Mouse (Mus musculus) cerebral cortex, adult 2 months (tissue): ENCODE results near the gene Cacng7.

Source experiments
- WGBS: fragments of 180-500 bp; shearing (Covaris S2); methylation state at CpG from one replicate; pipeline ENCODE4 v1.1.7; 2018; 5-methylcytosine and 5-hydroxymethylcytosine counted together

Cacng7 gene

GRCm38 (mm10) chr7:3332619-3333521 lies at the start of gene Cacng7:
Gene Cacng7, plus strand, starts transcription at chr7:3332955.
- 2% methylated on average over 63 of the region's 65 CpGs for WGBS

- WGBS, result 93% methylated on average over 11 of the region's 11 CpGs
Observed at GRCm38 (mm10) chr7:3283081-3283875, 49.5 kb upstream of the Cacng7 start.

GRCm38 (mm10) chr7:3284604-3285003 lies 48.2 kb upstream of the Cacng7 start:
- 88% methylated on average over 10 of the region's 10 CpGs for WGBS

- 94% methylated on average over 5 of the region's 5 CpGs for WGBS
Observed at GRCm38 (mm10) chr7:3286036-3286435, 46.7 kb upstream of the Cacng7 start.

- WGBS, result 45% methylated on average over 7 of the region's 7 CpGs
Observed at GRCm38 (mm10) chr7:3287186-3287585, 45.6 kb upstream of the Cacng7 start.

GRCm38 (mm10) chr7:3288976-3289970 lies 43.5 kb upstream of the Cacng7 start, which contains the start of the genes Myadm and Prkcg:
Gene Myadm, plus strand, starts transcription at chr7:3289080.
Gene Prkcg, plus strand, starts transcription at chr7:3289179.
- 4% methylated on average over 30 of the region's 30 CpGs for WGBS

- WGBS, result 5% methylated on average over 18 of the region's 18 CpGs
Observed at GRCm38 (mm10) chr7:3290257-3291033, 42.3 kb upstream of the Cacng7 start.

GRCm38 (mm10) chr7:3291197-3291596 lies 41.6 kb upstream of the Cacng7 start:
- 65% methylated on average over 6 of the region's 6 CpGs for WGBS

- 80% methylated on average over 3 of the region's 3 CpGs for WGBS
Observed at GRCm38 (mm10) chr7:3291764-3292163, 41.0 kb upstream of the Cacng7 start.

GRCm38 (mm10) chr7:3292271-3292670 lies 40.5 kb upstream of the Cacng7 start:
- 69% methylated on average over 12 of the region's 12 CpGs for WGBS

GRCm38 (mm10) chr7:3292791-3293190 lies 40.0 kb upstream of the Cacng7 start:
- 15% methylated on average over 14 of the region's 14 CpGs for WGBS

- WGBS, result 98% methylated on average over 1 of the region's 1 CpGs
Observed at GRCm38 (mm10) chr7:3294794-3295193, 38.0 kb upstream of the Cacng7 start.

- whole genome bisulfite sequencing, result 80% methylated on average over 5 of the region's 5 CpGs
Observed at GRCm38 (mm10) chr7:3295321-3296110, 37.2 kb upstream of the Cacng7 start.

- 94% methylated on average over 16 of the region's 16 CpGs for WGBS
Observed at GRCm38 (mm10) chr7:3296711-3297110, 36.0 kb upstream of the Cacng7 start.

- 38% methylated on average over 7 of the region's 7 CpGs for WGBS
Observed at GRCm38 (mm10) chr7:3299941-3300617, 32.7 kb upstream of the Cacng7 start.

GRCm38 (mm10) chr7:3300891-3301627 lies 31.7 kb upstream of the Cacng7 start:
- 82% methylated on average over 8 of the region's 8 CpGs for WGBS

- 8% methylated on average over 33 of the region's 33 CpGs for WGBS
Observed at GRCm38 (mm10) chr7:3301628-3302555, 30.9 kb upstream of the Cacng7 start.
